Mouse (Mus musculus): ENCODE results near the gene Lcn6. TPM values are rescaled to one million over a fixed set of nuclear protein-coding genes. Genes with fewer than 3 reads are reported as not detected.

Gene Lcn6
- not detected in 2 replicates for polyA plus RNA-seq (2015; fragmentation: Nextera tagmentation; extraction: Ambion mirVana)

- Histone ChIP-seq H3K9me3 (ENCODE audit: control insufficient read depth, low read length) (no peaks in the 10 kb centered on the region), H3K27me3 (replicated peaks; ENCODE audit: control insufficient read depth, insufficient read depth, low read length) (no peaks in the 10 kb centered on the region), H3K9ac (ENCODE audit: low read depth, low read length) (no peak within 1 kb of the TSS), H3K4me3 (ENCODE audit: low read length) (no peak within 1 kb of the TSS), H3K4me1 (ENCODE audit: control insufficient read depth, insufficient read depth, low read depth, low read length) (no peaks in the 10 kb centered on the region), H3K36me3 (ENCODE audit: control insufficient read depth, insufficient read depth, low read length) (no peaks in the 10 kb centered on the region), H3K4me2 (ENCODE audit: low read length) (no peak within 1 kb of the TSS), H3K27ac (ENCODE audit: low read depth, low read length) (no peak within 1 kb of the TSS)
- WGBS, result 95% methylated on average over 3 of the region's 3 CpGs
- no peak for ATAC-seq
Observed at GRCm38 (mm10) chr2:25676486-25676885, at the start of gene Lcn6. TSS of gene Lcn6 (plus strand) at chr2:25676786.

DNA sequence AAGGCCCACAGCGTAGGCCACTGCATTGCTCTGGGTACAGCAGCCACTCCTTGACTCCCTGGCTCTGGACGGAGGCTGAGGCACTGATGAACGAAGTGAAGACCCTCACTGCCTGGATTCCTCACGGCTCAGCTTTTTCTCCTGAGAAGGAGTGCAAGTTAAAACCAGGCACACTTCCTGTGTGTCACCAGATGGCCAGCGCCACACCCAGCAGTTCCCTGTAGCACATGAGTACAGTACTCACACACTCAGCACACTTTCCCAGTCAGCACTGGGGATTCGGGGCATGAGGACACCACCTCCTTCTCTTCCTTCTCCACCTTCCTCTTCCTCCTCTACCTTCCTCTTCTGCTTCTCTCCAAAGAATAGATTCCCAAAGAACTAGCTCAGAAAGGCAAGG is 48.8 kb upstream of the Lcn6 start, which contains the start of gene Fcna:
TSS of gene Fcna (minus strand) at position 220 of the 400 bp plus-strand sequence.
- 78% methylated on average over 6 of the region's 6 CpGs for WGBS
- H3K4me3 ChIP-seq (ENCODE audit: low read length), result no peak within 1 kb of the TSS
- no peak within 1 kb of the TSS for H3K27ac ChIP-seq (ENCODE audit: low read depth, low read length)
- no peaks in the 10 kb centered on the region for H3K4me1 ChIP-seq (ENCODE audit: control insufficient read depth, insufficient read depth, low read depth, low read length)
- no peaks in the 10 kb centered on the region for H3K36me3 ChIP-seq (ENCODE audit: control insufficient read depth, insufficient read depth, low read length)
- H3K9me3 ChIP-seq (ENCODE audit: control insufficient read depth, low read length), result no peaks in the 10 kb centered on the region
- no peak within 1 kb of the TSS for H3K9ac ChIP-seq (ENCODE audit: low read depth, low read length)
- H3K27me3 ChIP-seq (replicated peaks; ENCODE audit: control insufficient read depth, insufficient read depth, low read length), result no peaks in the 10 kb centered on the region
- H3K4me2 ChIP-seq (ENCODE audit: low read length), result no peak within 1 kb of the TSS
- no peak for ATAC-seq

- WGBS, result 42% methylated on average over 4 of the region's 4 CpGs
Observed at GRCm38 (mm10) chr2:25628738-25629137, 47.8 kb upstream of the Lcn6 start.

GRCm38 (mm10) chr2:25633616-25634015 is 43.0 kb upstream of the Lcn6 start:
- Histone ChIP-seq H3K9me3 (ENCODE audit: control insufficient read depth, low read length) (no peaks in the 10 kb centered on the region), H3K36me3 (ENCODE audit: control insufficient read depth, insufficient read depth, low read length) (no peaks in the 10 kb centered on the region)
- WGBS, result 86% methylated on average over 3 of the region's 3 CpGs

More at GRCm38 (mm10) chr2:25628738-25629137, 47.8 kb upstream of the Lcn6 start:
- H3K9ac ChIP-seq (ENCODE audit: low read depth, low read length), result no peak overlapping the region
- H3K27ac ChIP-seq (ENCODE audit: low read depth, low read length), result no peak overlapping the region
- H3K4me3 ChIP-seq (ENCODE audit: low read length), result no peak overlapping the region
- no peaks in the 10 kb centered on the region for H3K27me3 ChIP-seq (replicated peaks; ENCODE audit: control insufficient read depth, insufficient read depth, low read length)
- no peak overlapping the region for H3K4me2 ChIP-seq (ENCODE audit: low read length)
- H3K9me3 ChIP-seq (ENCODE audit: control insufficient read depth, low read length), result no peaks in the 10 kb centered on the region
- no peaks in the 10 kb centered on the region for H3K4me1 ChIP-seq (ENCODE audit: control insufficient read depth, insufficient read depth, low read depth, low read length)
- no peaks in the 10 kb centered on the region for H3K36me3 ChIP-seq (ENCODE audit: control insufficient read depth, insufficient read depth, low read length)
- no peak for ATAC-seq

GRCm38 (mm10) chr2:25634046-25634445 is 42.5 kb upstream of the Lcn6 start:
- no peak for ATAC-seq
- no peak overlapping the region for H3K27ac ChIP-seq (ENCODE audit: low read depth, low read length)
- no peaks in the 10 kb centered on the region for H3K36me3 ChIP-seq (ENCODE audit: control insufficient read depth, insufficient read depth, low read length)
- no peaks in the 10 kb centered on the region for H3K9me3 ChIP-seq (ENCODE audit: control insufficient read depth, low read length)
- H3K4me3 ChIP-seq (ENCODE audit: low read length), result no peak overlapping the region
- H3K27me3 ChIP-seq (replicated peaks; ENCODE audit: control insufficient read depth, insufficient read depth, low read length), result no peaks in the 10 kb centered on the region
- 43% methylated on average over 1 of the region's 1 CpGs for WGBS
- H3K9ac ChIP-seq (ENCODE audit: low read depth, low read length), result no peak overlapping the region
- no peaks in the 10 kb centered on the region for H3K4me1 ChIP-seq (ENCODE audit: control insufficient read depth, insufficient read depth, low read depth, low read length)
- H3K4me2 ChIP-seq (ENCODE audit: low read length), result no peak overlapping the region

More at GRCm38 (mm10) chr2:25633616-25634015, 43.0 kb upstream of the Lcn6 start:
- Histone ChIP-seq H3K4me1 (ENCODE audit: control insufficient read depth, insufficient read depth, low read depth, low read length) (no peaks in the 10 kb centered on the region), H3K4me2 (ENCODE audit: low read length) (no peak overlapping the region), H3K27me3 (replicated peaks; ENCODE audit: control insufficient read depth, insufficient read depth, low read length) (no peaks in the 10 kb centered on the region), H3K4me3 (ENCODE audit: low read length) (no peak overlapping the region), H3K9ac (ENCODE audit: low read depth, low read length) (no peak overlapping the region), H3K27ac (ENCODE audit: low read depth, low read length) (no peak overlapping the region)
- ATAC-seq, result no peak

DNA sequence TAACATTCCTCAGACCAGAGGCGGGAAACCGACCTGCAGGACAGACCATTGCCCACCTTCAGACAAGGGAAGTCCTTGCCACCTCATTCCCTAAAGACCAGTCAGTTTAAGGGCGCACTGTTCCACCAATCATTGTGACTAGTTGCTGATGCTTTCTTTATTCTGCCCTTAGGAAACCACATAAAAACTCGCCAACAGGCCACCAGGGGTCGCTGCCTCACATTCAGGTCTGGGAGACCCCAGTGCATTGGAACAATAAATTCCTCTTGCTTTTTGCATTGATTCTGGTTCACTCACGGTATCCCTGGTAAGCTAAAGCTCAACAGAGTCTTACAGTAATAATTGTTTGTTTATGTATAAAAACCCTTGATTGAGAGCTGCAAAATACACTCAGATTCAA is 36.7 kb upstream of the Lcn6 start:
- no peaks in the 10 kb centered on the region for H3K9me3 ChIP-seq (ENCODE audit: control insufficient read depth, low read length)

GRCm38 (mm10) chr2:25652902-25653301 is 23.7 kb upstream of the Lcn6 start, which contains the start of gene Lcn8:
TSS of gene Lcn8 (plus strand) at chr2:25653120.
- H3K4me1 ChIP-seq (ENCODE audit: control insufficient read depth, insufficient read depth, low read depth, low read length), result no peaks in the 10 kb centered on the region
- no peaks in the 10 kb centered on the region for H3K9me3 ChIP-seq (ENCODE audit: control insufficient read depth, low read length)
- no peak within 1 kb of the TSS for H3K9ac ChIP-seq (ENCODE audit: low read depth, low read length)
- WGBS, result 82% methylated on average over 2 of the region's 2 CpGs
- no peak for ATAC-seq
- no peak within 1 kb of the TSS for H3K4me2 ChIP-seq (ENCODE audit: low read length)
- H3K27me3 ChIP-seq (replicated peaks; ENCODE audit: control insufficient read depth, insufficient read depth, low read length), result no peaks in the 10 kb centered on the region
- H3K27ac ChIP-seq (ENCODE audit: low read depth, low read length), result no peak within 1 kb of the TSS
- no peak within 1 kb of the TSS for H3K4me3 ChIP-seq (ENCODE audit: low read length)
- H3K36me3 ChIP-seq (ENCODE audit: control insufficient read depth, insufficient read depth, low read length), result no peaks in the 10 kb centered on the region

More for the DNA sequence above, 36.7 kb upstream of the Lcn6 start:
- Histone ChIP-seq H3K9ac (ENCODE audit: low read depth, low read length) (no peak overlapping the region), H3K4me1 (ENCODE audit: control insufficient read depth, insufficient read depth, low read depth, low read length) (no peaks in the 10 kb centered on the region), H3K27ac (ENCODE audit: low read depth, low read length) (no peak overlapping the region), H3K4me2 (ENCODE audit: low read length) (no peak overlapping the region), H3K27me3 (replicated peaks; ENCODE audit: control insufficient read depth, insufficient read depth, low read length) (no peaks in the 10 kb centered on the region), H3K36me3 (ENCODE audit: control insufficient read depth, insufficient read depth, low read length) (no peaks in the 10 kb centered on the region), H3K4me3 (ENCODE audit: low read length) (no peak overlapping the region)
- 16% methylated on average over 6 of the region's 6 CpGs for WGBS
- no peak for ATAC-seq

DNA sequence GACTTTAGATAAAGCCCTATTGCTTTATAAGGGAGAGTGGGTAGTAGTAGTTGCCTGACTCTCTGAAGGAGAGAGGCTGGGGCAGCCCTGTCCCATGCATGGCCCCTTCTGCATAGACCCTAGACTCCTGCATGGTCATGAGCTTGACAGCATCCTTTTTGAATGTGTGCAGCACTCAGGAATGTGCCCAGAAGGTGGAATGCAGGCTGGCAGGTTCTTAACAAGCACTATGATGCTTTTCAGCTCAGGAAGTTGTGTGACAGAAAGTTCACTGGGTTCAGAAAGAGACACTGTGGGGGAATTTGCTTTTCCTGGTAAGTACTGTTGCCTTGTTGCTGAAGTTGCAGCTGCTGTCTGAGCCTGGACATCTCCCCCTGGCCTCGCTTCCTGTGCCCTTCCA is 22.1 kb upstream of the Lcn6 start:
- Histone ChIP-seq H3K27ac (ENCODE audit: low read depth, low read length) (no peak overlapping the region), H3K36me3 (ENCODE audit: control insufficient read depth, insufficient read depth, low read length) (no peaks in the 10 kb centered on the region), H3K4me1 (ENCODE audit: control insufficient read depth, insufficient read depth, low read depth, low read length) (no peaks in the 10 kb centered on the region), H3K4me3 (ENCODE audit: low read length) (no peak overlapping the region), H3K9me3 (ENCODE audit: control insufficient read depth, low read length) (no peaks in the 10 kb centered on the region), H3K9ac (ENCODE audit: low read depth, low read length) (no peak overlapping the region), H3K4me2 (ENCODE audit: low read length) (no peak overlapping the region), H3K27me3 (replicated peaks; ENCODE audit: control insufficient read depth, insufficient read depth, low read length) (no peaks in the 10 kb centered on the region)
- 62% methylated on average over 1 of the region's 1 CpGs for WGBS
- no peak for ATAC-seq

DNA sequence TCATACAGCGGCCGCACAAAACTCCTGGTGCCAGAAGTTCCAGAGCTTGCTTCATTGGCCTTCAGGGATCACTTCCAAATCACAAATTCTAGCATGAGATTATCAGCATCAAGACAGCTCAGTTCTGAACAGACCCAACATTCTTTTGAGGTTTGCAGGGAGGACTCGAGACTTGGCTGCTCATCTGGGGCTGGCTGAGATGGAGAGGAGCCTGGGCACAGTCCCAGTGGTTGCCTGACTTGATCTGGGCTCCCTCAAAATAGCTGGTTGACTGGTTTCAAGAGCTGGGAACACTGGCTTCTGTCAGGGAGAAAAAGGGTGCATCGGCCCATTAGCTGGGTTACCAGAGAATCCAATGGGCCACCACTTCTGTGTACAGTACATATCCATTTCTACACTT is 19.9 kb upstream of the Lcn6 start:
- 83% methylated on average over 4 of the region's 4 CpGs for WGBS
- Histone ChIP-seq H3K27ac (ENCODE audit: low read depth, low read length) (no peak overlapping the region), H3K4me2 (ENCODE audit: low read length) (no peak overlapping the region), H3K9me3 (ENCODE audit: control insufficient read depth, low read length) (no peaks in the 10 kb centered on the region), H3K4me1 (ENCODE audit: control insufficient read depth, insufficient read depth, low read depth, low read length) (no peaks in the 10 kb centered on the region), H3K27me3 (replicated peaks; ENCODE audit: control insufficient read depth, insufficient read depth, low read length) (no peaks in the 10 kb centered on the region), H3K9ac (ENCODE audit: low read depth, low read length) (no peak overlapping the region), H3K4me3 (ENCODE audit: low read length) (no peak overlapping the region), H3K36me3 (ENCODE audit: control insufficient read depth, insufficient read depth, low read length) (no peaks in the 10 kb centered on the region)
- no peak for ATAC-seq

GRCm38 (mm10) chr2:25657246-25657645 is 19.3 kb upstream of the Lcn6 start:
- no peak for ATAC-seq
- Histone ChIP-seq H3K9ac (ENCODE audit: low read depth, low read length) (no peak overlapping the region), H3K9me3 (ENCODE audit: control insufficient read depth, low read length) (no peaks in the 10 kb centered on the region), H3K4me1 (ENCODE audit: control insufficient read depth, insufficient read depth, low read depth, low read length) (no peaks in the 10 kb centered on the region), H3K36me3 (ENCODE audit: control insufficient read depth, insufficient read depth, low read length) (no peaks in the 10 kb centered on the region), H3K27me3 (replicated peaks; ENCODE audit: control insufficient read depth, insufficient read depth, low read length) (no peaks in the 10 kb centered on the region), H3K4me2 (ENCODE audit: low read length) (no peak overlapping the region), H3K27ac (ENCODE audit: low read depth, low read length) (no peak overlapping the region), H3K4me3 (ENCODE audit: low read length) (no peak overlapping the region)
- WGBS, result 77% methylated on average over 4 of the region's 4 CpGs

Data from hindbrain, embryonic 16.5 days (tissue).